Mouse (Mus musculus) stomach, embryonic 14.5 days (tissue): ENCODE results near the gene Ms4a6d. TPM values are rescaled to one million over a fixed set of nuclear protein-coding genes. Genes with fewer than 3 reads are reported as not detected.

ENCODE experiments used
- ATAC-seq: fragments of 200-750 bp; cut with Nextera tagmentation; 2 replicates; pipeline ENCODE4 v1.8.0; 2017; ENCODE audit warnings: low read depth, moderate TSS enrichment; ENCODE audit not compliant: insufficient number of reproducible peaks, insufficient read depth, low FRiP score
- H3K27ac ChIP-seq: fragments of 300-500 bp; sonication (generic); 2 replicates; pipeline ENCODE4 v1.5.1; 2014; ENCODE audit warnings: mild to moderate bottlenecking, low read length, moderate library complexity, mixed read lengths
- H3K27me3 ChIP-seq: fragments of 300-500 bp; sonication (generic); 2 replicates; pipeline ENCODE4 v1.6.1; 2014; ENCODE audit warnings: low read length, control low read depth, mixed read lengths; ENCODE audit not compliant: control insufficient read depth, insufficient read depth
- H3K36me3 ChIP-seq: fragments of 300-500 bp; sonication (generic); 2 replicates; pipeline ENCODE4 v1.6.1; 2014; ENCODE audit warnings: mild to moderate bottlenecking, control low read depth, low read length, moderate library complexity, mixed read lengths; ENCODE audit not compliant: control insufficient read depth, insufficient read depth
- H3K4me1 ChIP-seq: fragments of 300-500 bp; sonication (generic); 2 replicates; pipeline ENCODE4 v1.6.1; 2014; ENCODE audit warnings: low read length, control low read depth, mixed read lengths; ENCODE audit not compliant: control insufficient read depth, insufficient read depth
- H3K4me2 ChIP-seq: fragments of 300-500 bp; sonication (generic); replicated peaks from 2 replicates; pipeline ENCODE4 v1.6.1; 2014; ENCODE audit warnings: low read depth, low read length, control low read depth
- H3K4me3 ChIP-seq: fragments of 300-500 bp; sonication (generic); 2 replicates; pipeline ENCODE4 v1.5.1; 2014; ENCODE audit warnings: low read depth, low read length, control low read depth
- H3K9ac ChIP-seq: fragments of 300-500 bp; sonication (generic); replicated peaks from 2 replicates; pipeline ENCODE4 v1.6.1; 2014; ENCODE audit warnings: low read depth, mild to moderate bottlenecking, control low read depth, low read length, moderate library complexity, mixed read lengths
- H3K9me3 ChIP-seq: fragments of 300-500 bp; sonication (generic); 2 replicates; pipeline ENCODE4 v1.6.1; 2016; ENCODE audit warnings: low read depth, low read length, control low read depth; ENCODE audit not compliant: control insufficient read depth
- WGBS: fragments of 180-500 bp; shearing (Covaris S2); extraction: QIAGEN DNeasy Blood & Tissue Kit; methylation state at CpG from one replicate; pipeline ENCODE4 v1.1.7; 2014; 5-methylcytosine and 5-hydroxymethylcytosine counted together
- polyA plus RNA-seq: library from polyadenylated mRNA; unstranded; fragments of >200 nt; fragmentation: Nextera tagmentation; extraction: Ambion mirVana; gene quantifications from 2 replicates; pipeline ENCODE4 v1.2.1, GENCODE M21; 2014

Gene Ms4a6d
- polyA plus RNA-seq, 1 experiment from 2014 or later, result 4.3 TPM

GRCm38 (mm10) chr19:11624800-11625199 is 20.2 kb upstream of the Ms4a6d start:
- Histone ChIP-seq H3K36me3 (no peaks in the 10 kb centered on the region), H3K4me3 (no peak overlapping the region), H3K4me1 (no peaks in the 10 kb centered on the region), H3K4me2 (no peak overlapping the region), H3K27me3 (no peaks in the 10 kb centered on the region), H3K27ac (no peak overlapping the region), H3K9ac (no peak overlapping the region), H3K9me3 (no peaks in the 10 kb centered on the region)
- ATAC-seq, result no peak

DNA sequence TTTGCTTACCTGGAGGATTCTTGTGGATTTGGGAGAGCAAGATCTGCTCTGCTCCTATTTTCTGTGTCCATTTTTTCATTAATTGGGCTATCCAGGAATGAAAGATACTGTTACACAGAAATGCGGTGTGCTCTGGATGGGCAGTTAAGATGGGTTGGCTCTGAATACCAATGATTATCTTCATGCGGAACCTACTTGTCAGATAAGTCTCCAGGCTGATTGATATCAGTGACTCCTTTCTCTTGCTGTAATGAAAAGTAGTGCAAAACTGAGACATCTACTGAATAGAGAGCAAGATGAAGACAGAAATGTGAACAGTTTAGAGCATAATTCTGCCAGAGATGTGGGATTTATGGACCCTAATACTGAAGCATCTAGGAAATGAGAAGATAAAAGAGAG is 18.9 kb upstream of the Ms4a6d start, which contains the start of gene Ms4a2:
Gene Ms4a2 (minus strand): TSS at position 169 of the 400 bp plus-strand sequence.
- Histone ChIP-seq H3K4me2 (no peak within 1 kb of the TSS), H3K36me3 (no peaks in the 10 kb centered on the region), H3K9me3 (no peaks in the 10 kb centered on the region), H3K9ac (no peak within 1 kb of the TSS), H3K4me3 (no peak within 1 kb of the TSS), H3K27me3 (no peaks in the 10 kb centered on the region), H3K27ac (no peak within 1 kb of the TSS), H3K4me1 (no peaks in the 10 kb centered on the region)
- WGBS, result 69% methylated on average over 2 of the region's 2 CpGs
- no peak for ATAC-seq

GRCm38 (mm10) chr19:11617983-11618382 is 13.3 kb upstream of the Ms4a6d start:
- ATAC-seq, result no peak
- Histone ChIP-seq H3K27ac (no peak overlapping the region), H3K4me1 (no peaks in the 10 kb centered on the region), H3K9ac (no peak overlapping the region), H3K36me3 (no peaks in the 10 kb centered on the region), H3K9me3 (no peaks in the 10 kb centered on the region), H3K27me3 (no peaks in the 10 kb centered on the region), H3K4me3 (no peak overlapping the region), H3K4me2 (no peak overlapping the region)

DNA sequence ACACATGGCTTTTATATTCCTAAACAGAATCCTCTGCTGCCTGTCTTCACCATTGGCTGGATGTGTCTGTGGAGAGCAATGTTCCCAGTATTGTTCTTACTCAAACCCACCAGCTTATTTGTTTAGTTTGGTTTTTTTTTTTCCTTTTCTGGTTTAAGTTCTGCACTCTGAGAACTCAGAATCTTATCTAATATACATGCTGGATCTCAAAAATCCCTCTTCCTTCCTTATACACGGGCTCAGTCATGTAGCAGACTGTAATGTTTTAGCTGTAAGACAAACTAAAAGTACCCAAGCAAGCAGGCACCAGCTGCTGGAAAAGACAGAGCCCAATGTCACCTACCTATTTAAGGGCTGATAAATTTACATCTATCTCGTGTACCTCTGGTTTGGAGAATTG is 10.2 kb upstream of the Ms4a6d start:
- Histone ChIP-seq H3K36me3 (no peaks in the 10 kb centered on the region), H3K9ac (no peak overlapping the region), H3K4me3 (no peak overlapping the region), H3K27me3 (no peaks in the 10 kb centered on the region), H3K4me2 (no peak overlapping the region), H3K9me3 (no peaks in the 10 kb centered on the region), H3K27ac (no peak overlapping the region), H3K4me1 (no peaks in the 10 kb centered on the region)
- ATAC-seq, result no peak
- 63% methylated on average over 2 of the region's 2 CpGs for WGBS

DNA sequence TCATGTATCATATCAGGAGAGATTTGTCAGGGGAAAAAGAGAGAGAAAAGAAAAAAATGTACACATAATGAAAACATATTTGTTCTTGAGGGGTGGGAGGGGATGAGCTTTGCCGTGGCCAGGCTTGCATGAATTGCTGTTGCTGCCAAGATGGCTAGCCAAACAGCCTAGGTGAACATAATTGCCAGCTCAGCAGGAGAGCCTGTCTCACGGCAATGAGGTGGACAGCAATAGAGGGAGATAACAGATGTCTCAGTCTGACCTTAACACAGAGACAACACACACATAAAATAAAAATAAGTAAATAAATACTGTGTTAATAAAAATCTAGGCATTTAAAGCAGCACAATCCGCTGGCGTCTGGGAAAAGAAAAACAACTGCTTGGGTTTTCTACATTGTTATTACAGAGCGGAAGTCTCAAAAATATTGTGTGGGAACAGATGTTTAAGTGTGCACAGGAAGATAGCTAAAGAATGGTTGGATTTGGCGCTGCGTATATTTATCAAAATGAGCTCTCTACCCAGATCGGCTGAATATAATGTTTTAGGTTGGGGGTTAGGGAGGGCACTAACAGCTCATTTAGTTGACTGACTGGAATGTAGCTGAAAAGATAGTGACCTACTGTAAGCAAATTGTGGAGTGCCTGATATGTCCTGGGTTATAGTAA is 9.3 kb upstream of the Ms4a6d start:
- H3K9me3 ChIP-seq, result no peaks in the 10 kb centered on the region
- WGBS, result 48% methylated on average over 8 of the region's 8 CpGs
- H3K27ac ChIP-seq, result no peak overlapping the region
- no peak overlapping the region for H3K4me2 ChIP-seq
- no peak for ATAC-seq
- no peak overlapping the region for H3K9ac ChIP-seq
- no peak overlapping the region for H3K4me3 ChIP-seq
- H3K4me1 ChIP-seq, result no peaks in the 10 kb centered on the region
- no peaks in the 10 kb centered on the region for H3K36me3 ChIP-seq
- H3K27me3 ChIP-seq, result no peaks in the 10 kb centered on the region

- 86% methylated on average over 1 of the region's 1 CpGs for WGBS
Observed at GRCm38 (mm10) chr19:11613084-11613483, 8.4 kb upstream of the Ms4a6d start.

GRCm38 (mm10) chr19:11612293-11612692 is 7.6 kb upstream of the Ms4a6d start:
- H3K9me3 ChIP-seq, result no peaks in the 10 kb centered on the region
- H3K4me3 ChIP-seq, result no peak overlapping the region
- H3K27ac ChIP-seq, result no peak overlapping the region
- no peak overlapping the region for H3K9ac ChIP-seq
- no peaks in the 10 kb centered on the region for H3K27me3 ChIP-seq
- H3K4me1 ChIP-seq, result no peaks in the 10 kb centered on the region
- H3K4me2 ChIP-seq, result no peak overlapping the region
- ATAC-seq, result no peak
- 16% methylated on average over 2 of the region's 2 CpGs for WGBS
- H3K36me3 ChIP-seq, result no peaks in the 10 kb centered on the region

More at GRCm38 (mm10) chr19:11613084-11613483, 8.4 kb upstream of the Ms4a6d start:
- Histone ChIP-seq H3K4me2 (no peak overlapping the region), H3K9ac (no peak overlapping the region), H3K4me3 (no peak overlapping the region), H3K36me3 (no peaks in the 10 kb centered on the region), H3K4me1 (no peaks in the 10 kb centered on the region), H3K27ac (no peak overlapping the region), H3K9me3 (no peaks in the 10 kb centered on the region), H3K27me3 (no peaks in the 10 kb centered on the region)
- ATAC-seq, result no peak

DNA sequence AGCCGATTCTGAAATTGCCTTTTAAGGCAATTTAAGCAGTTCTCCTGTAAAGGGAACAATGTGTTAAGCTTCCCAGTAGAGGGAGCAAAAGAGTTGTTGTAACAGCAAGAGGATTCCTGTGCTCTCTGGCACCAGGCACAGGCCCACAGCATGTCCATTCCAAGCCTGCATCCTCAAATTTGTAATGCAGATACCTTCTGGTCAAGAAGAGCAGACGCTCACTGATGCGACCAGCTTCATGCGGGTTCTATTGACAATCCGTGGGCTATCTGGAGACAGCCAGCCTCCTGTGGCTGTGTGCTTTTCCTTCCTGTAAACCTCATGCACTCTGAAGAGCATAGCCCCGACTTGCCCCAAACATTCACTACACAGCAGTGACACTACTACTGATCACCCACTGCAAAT is 6.9 kb upstream of the Ms4a6d start:
- Histone ChIP-seq H3K27me3 (no peaks in the 10 kb centered on the region), H3K4me3 (no peak overlapping the region), H3K9ac (no peak overlapping the region), H3K27ac (0 out of 2 replicates have a peak overlapping the region, but pooled peaks have one; percentile 0), H3K4me1 (no peaks in the 10 kb centered on the region), H3K36me3 (no peaks in the 10 kb centered on the region), H3K4me2 (no peak overlapping the region), H3K9me3 (no peaks in the 10 kb centered on the region)
- ATAC-seq, result peak; percentile 65; the same call in 1 of the 2 replicates
- WGBS, result 13% methylated on average over 6 of the region's 6 CpGs

DNA sequence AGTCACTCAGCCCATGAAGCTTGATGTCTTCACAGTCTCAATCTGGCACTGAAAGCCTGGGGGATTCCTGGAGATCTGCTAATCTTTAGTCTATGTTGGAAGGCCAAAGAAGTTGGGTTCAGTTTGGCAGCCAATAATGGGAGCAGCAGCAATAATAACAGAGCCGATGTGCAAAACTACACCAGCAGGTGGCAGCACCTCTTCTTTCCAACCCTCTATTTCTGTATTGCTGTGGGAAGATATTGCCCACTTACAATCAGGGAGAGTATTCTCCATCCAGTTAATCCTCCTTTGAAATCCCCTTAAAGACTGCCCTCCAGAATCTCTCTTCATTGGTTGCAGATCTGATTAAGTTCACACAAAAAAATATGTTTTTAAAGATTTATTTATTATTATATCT is 3.5 kb upstream of the Ms4a6d start:
- H3K9ac ChIP-seq, result no peak overlapping the region
- no peak overlapping the region for H3K4me3 ChIP-seq
- H3K4me2 ChIP-seq, result no peak overlapping the region
- no peaks in the 10 kb centered on the region for H3K4me1 ChIP-seq
- no peak for ATAC-seq
- no peaks in the 10 kb centered on the region for H3K36me3 ChIP-seq
- H3K27me3 ChIP-seq, result no peaks in the 10 kb centered on the region
- 12% methylated on average over 1 of the region's 1 CpGs for WGBS
- H3K9me3 ChIP-seq, result no peaks in the 10 kb centered on the region
- H3K27ac ChIP-seq, result no peak overlapping the region
